In genomic region chr16:36067694-36068093, GRCm38 (mm10) we compare ENCODE assay signal across 20 mouse cellular contexts. TPM values are rescaled to one million over a fixed set of nuclear protein-coding genes. Genes with fewer than 3 reads are reported as not detected.
A peak's percentile ranks its signal among the peaks of the same experiment; 100 is the strongest.
DNase-seq lines count a peak whose midpoint lies in the region; ATAC-seq and TF ChIP-seq lines count a peak whose summit lies in the region.
"Had no signal": no experiment of that assay in that cellular context is flagged by ENCODE, and none has a peak within 500 bp of the region (broad histone marks: within the 10 kb centered on the region; RNA-seq: fewer than 3 reads in every experiment).

No protein-coding gene starts in this region.

- H3K27me3 ChIP-seq in heart, embryonic 16.5 days (ENCODE audit: control insufficient read depth, insufficient read depth, low read length) = no peaks in the 10 kb centered on the region
- no peaks in the 10 kb centered on the region for H3K27me3 ChIP-seq in myocyte (ENCODE audit: control insufficient read depth, insufficient read depth, insufficient read length)
- H3K27me3 ChIP-seq: hindbrain, embryonic 12.5 days; limb, embryonic 12.5 days had no signal

- peaks cover 42% of the 10 kb centered on the region for H3K79me2 ChIP-seq in myocyte (ENCODE audit: control insufficient read depth, insufficient read depth)

- 48% methylated on average over 2 of the region's 2 CpGs for WGBS in heart, embryonic 16.5 days

- no peaks in the 10 kb centered on the region for H3K9me3 ChIP-seq in heart, embryonic 16.5 days (replicated peaks; ENCODE audit: control insufficient read depth, low read length)
- H3K9me3 ChIP-seq: embryonic facial prominence, embryonic 10.5 days; G1E; hindbrain, embryonic 12.5 days; limb, embryonic 12.5 days had no signal

- H3K4me1 ChIP-seq in heart, embryonic 16.5 days (ENCODE audit: control insufficient read depth, insufficient read depth, low read length) = peaks cover 57% of the 10 kb centered on the region

- no peak overlapping the region for H3ac ChIP-seq in myocyte (ENCODE audit: control insufficient read depth, insufficient read length)

- no peak for TF ChIP-seq POLR2A in myocyte (IDR thresholded peaks at IDR 0.05; ENCODE audit: insufficient read length, low read depth)

- peaks cover 9% of the 10 kb centered on the region for H3K36me3 ChIP-seq in heart, embryonic 16.5 days (ENCODE audit: control insufficient read depth, insufficient read depth)
- H3K36me3 ChIP-seq in myocyte (ENCODE audit: control insufficient read depth, insufficient read depth) = peaks cover 7% of the 10 kb centered on the region
- H3K36me3 ChIP-seq: hindbrain, embryonic 12.5 days had no signal

- no peak overlapping the region for H3K4me3 ChIP-seq in heart, embryonic 16.5 days (ENCODE audit: low read length)
- H3K4me3 ChIP-seq in myocyte = no peak overlapping the region
- H3K4me3 ChIP-seq: embryonic facial prominence, embryonic 10.5 days; hindbrain, embryonic 12.5 days; limb, embryonic 12.5 days had no signal

- peak overlapping the region; percentile 79; the same call in 1 of the 2 replicates for H3K4me2 ChIP-seq in heart, embryonic 16.5 days (ENCODE audit: low read depth, low read length)
- peak overlapping the region; percentile 87 for H3K4me2 ChIP-seq in myocyte (ENCODE audit: low read depth)
- H3K4me2 ChIP-seq: hindbrain, embryonic 12.5 days; limb, embryonic 12.5 days had no signal

- DNase-seq in adrenal gland, adult (ENCODE audit: inconsistent age in 2 of 2, low spot score in 1 of 2) = peak; percentile 24 to 46
- no peak for DNase-seq in adrenal gland, adult 2 months
- no peak for DNase-seq in heart, postnatal 10 days
- DNase-seq in 416B (ENCODE audit: low read depth) = peak; percentile 39
- DNase-seq in left cerebral cortex, postnatal 14 days (ENCODE audit: low spot score in 2 of 2) = no peak
- DNase-seq in yolk sac, embryonic 10.5 days (ENCODE audit: low spot score) = no peak
- DNase-seq: cerebellum, adult 9-10 months; gastrocnemius, postnatal 10 days; heart, postnatal 14 days; lung, adult 18-20 months; lung, postnatal 14 days; right cerebral cortex, postnatal 25 days had no signal

- H3K27ac ChIP-seq in heart, embryonic 16.5 days (ENCODE audit: low read length) = peak overlapping the region; percentile 46; the same call in 1 of the 2 replicates
- H3K27ac ChIP-seq: embryonic facial prominence, embryonic 10.5 days; limb, embryonic 12.5 days had no signal

- no peak overlapping the region for H3K9ac ChIP-seq in heart, embryonic 16.5 days (ENCODE audit: low read length)
- H3K9ac ChIP-seq: hindbrain, embryonic 12.5 days; limb, embryonic 12.5 days had no signal

- intact Hi-C loops in heart, postnatal 10 days (cut with DNase I) = no loop called here
- intact Hi-C loops in left cerebral cortex, postnatal 14 days (cut with DNase I) = no loop called here

- no peak for ATAC-seq in heart, embryonic 16.5 days (replicated peaks; ENCODE audit: extremely low read depth, insufficient read depth, low FRiP score)
- ATAC-seq: CD4-positive, CD25-positive, alpha-beta regulatory T cell, adult 4 months; midbrain, embryonic 16.5 days had no signal

TF ChIP-seq in myocyte, 11 proteins besides CTCF, POLR2A, EP300 and RAD21:
- TF ChIP-seq MAX (IDR thresholded peaks at IDR 0.05; ENCODE audit: low read depth) = no peak
- no peak for TF ChIP-seq MYOG (IDR thresholded peaks at IDR 0.05; ENCODE audit: control insufficient read depth in 1 of 3, insufficient read depth in 1 of 3, insufficient read length in 2 of 3, low read depth in 2 of 3)
- no peak for TF ChIP-seq SRF (IDR thresholded peaks at IDR 0.05; ENCODE audit: control insufficient read depth, insufficient read length, low read depth)
- no peak for TF ChIP-seq TCF12 (IDR thresholded peaks at IDR 0.05; ENCODE audit: insufficient read depth, poor library complexity, severe bottlenecking)
- no peak for TF ChIP-seq REST (IDR thresholded peaks at IDR 0.05; ENCODE audit: insufficient read depth, insufficient read length)
- no peak for TF ChIP-seq POLR2AphosphoS2 (IDR thresholded peaks at IDR 0.05; ENCODE audit: insufficient read length, low read depth)
- TF ChIP-seq MYOD1 (IDR thresholded peaks at IDR 0.05; ENCODE audit: control insufficient read depth in 1 of 3, insufficient read length in 2 of 3, low read depth in 2 of 3) = no peak
- no peak for TF ChIP-seq E2F4 (IDR thresholded peaks at IDR 0.05; ENCODE audit: insufficient read depth)
- no peak for TF ChIP-seq CEBPB (IDR thresholded peaks at IDR 0.05; ENCODE audit: insufficient read depth, poor library complexity, severe bottlenecking)
- TF ChIP-seq USF1 (IDR thresholded peaks at IDR 0.05; ENCODE audit: low read depth) = no peak

RNA-seq across cellular contexts. Expression of gene Fam162a, which starts 3.7 kb away (rescaled TPM):
- total RNA-seq in adrenal gland, adult 2 months (2021) = 100 to 1,000 TPM; 178 to 236 TPM
- polyA plus RNA-seq in adrenal gland, adult 2 months (2012; rRNA removed) = 27.9 and 30.7 TPM in 2 replicates
- 952 and 987 TPM in 2 replicates for polyA plus RNA-seq in heart, embryonic 16.5 days (2015; fragmentation: Nextera tagmentation; extraction: Ambion mirVana)
- 100 to 1,000 TPM; 205 to 214 TPM for total RNA-seq in heart, postnatal 10 days (2021)
- polyA plus RNA-seq in myocyte (2012; fragmentation: generic; extraction: Trizol) = 363 TPM
- 10 to 100 TPM; 66.1 to 66.4 TPM for total RNA-seq in left cerebral cortex, postnatal 14 days (2021)

RNA-seq across cellular contexts. Expression of gene Ccdc58, which starts 3.8 kb away (rescaled TPM):
- 10 to 100 TPM; 35.6 to 35.8 TPM for total RNA-seq in adrenal gland, adult 2 months (2021)
- polyA plus RNA-seq in adrenal gland, adult 2 months (2012; rRNA removed) = 2.0 and 2.9 TPM in 2 replicates
- polyA plus RNA-seq in heart, embryonic 16.5 days (2015; fragmentation: Nextera tagmentation; extraction: Ambion mirVana) = 82.2 and 98.9 TPM in 2 replicates
- total RNA-seq in heart, postnatal 10 days (2021) = 10 to 100 TPM; 41.8 to 42.6 TPM
- polyA plus RNA-seq in myocyte (2012; fragmentation: generic; extraction: Trizol) = 41.8 TPM
- total RNA-seq in left cerebral cortex, postnatal 14 days (2021) = 10 to 100 TPM; 18.6 to 21.3 TPM

RNA-seq across cellular contexts. Expression of gene Wdr5b, which starts 26.7 kb away (rescaled TPM):
- total RNA-seq in adrenal gland, adult 2 months (2021) = 1 to 10 TPM; 3.1 to 5.2 TPM
- polyA plus RNA-seq in adrenal gland, adult 2 months (2012; rRNA removed) = 0.59 and 0.75 TPM in 2 replicates
- 6.5 and 6.9 TPM in 2 replicates for polyA plus RNA-seq in heart, embryonic 16.5 days (2015; fragmentation: Nextera tagmentation; extraction: Ambion mirVana)
- total RNA-seq in heart, postnatal 10 days (2021) = 1 to 10 TPM; 4.4 to 5.6 TPM
- 1.9 TPM for polyA plus RNA-seq in myocyte (2012; fragmentation: generic; extraction: Trizol)
- total RNA-seq in left cerebral cortex, postnatal 14 days (2021) = 1 to 10 TPM; 3.6 to 3.9 TPM

Comparison
In these comparisons a context has a peak if more than half of its experiments do, and no peak if none do; other contexts are left out.
1. DNase-seq: peak in adrenal gland, adult (2 of 2) and 416B (single experiment); none in adrenal gland, adult 2 months (single experiment), heart, postnatal 10 days (0 of 2), left cerebral cortex, postnatal 14 days (0 of 2) and yolk sac, embryonic 10.5 days (single experiment).